Mouse (Mus musculus) urinary bladder, adult 2 months (tissue): Measurements from ENCODE around the gene Agr2. TPM values are rescaled to one million over a fixed set of nuclear protein-coding genes. Genes with fewer than 3 reads are reported as not detected.

ENCODE experiments used
- DNase-seq: peaks from one replicate; pipeline ENCODE4 v3.0.0; 2022; ENCODE audit warnings: low spot score
- polyA plus RNA-seq: library from polyadenylated mRNA; depleted of rRNA; stranded (reverse); fragments of >200 nt; gene quantifications from 2 replicates; pipeline ENCODE4 v1.2.3, GENCODE M21; 2012; rRNA removed

Agr2 gene
- 5.1 and 6.2 TPM in 2 replicates for polyA plus RNA-seq

DNA sequence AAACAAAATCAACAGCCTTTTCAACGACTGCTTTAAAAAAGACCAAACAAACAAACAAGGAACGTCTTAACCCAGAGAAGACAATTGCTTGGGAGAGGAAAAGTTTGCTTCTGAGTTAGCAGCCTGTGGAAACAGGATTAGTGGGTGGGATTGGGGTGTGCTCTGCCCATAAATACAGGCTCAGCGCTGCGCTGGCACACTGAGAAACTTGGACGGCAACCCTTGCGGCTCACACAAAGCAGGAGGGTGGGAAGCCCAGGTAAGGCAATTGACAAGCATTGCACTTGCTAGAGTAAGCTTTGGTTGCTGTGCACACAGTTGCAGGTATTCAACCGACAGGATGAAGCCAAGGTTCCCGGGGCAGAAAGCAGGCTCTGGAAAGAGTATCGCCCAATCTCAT is at the start of gene Agr2:
Gene Agr2, plus strand, starts transcription at position 197 of the 400 bp plus-strand sequence.
- DNase-seq, result no peak

DNA sequence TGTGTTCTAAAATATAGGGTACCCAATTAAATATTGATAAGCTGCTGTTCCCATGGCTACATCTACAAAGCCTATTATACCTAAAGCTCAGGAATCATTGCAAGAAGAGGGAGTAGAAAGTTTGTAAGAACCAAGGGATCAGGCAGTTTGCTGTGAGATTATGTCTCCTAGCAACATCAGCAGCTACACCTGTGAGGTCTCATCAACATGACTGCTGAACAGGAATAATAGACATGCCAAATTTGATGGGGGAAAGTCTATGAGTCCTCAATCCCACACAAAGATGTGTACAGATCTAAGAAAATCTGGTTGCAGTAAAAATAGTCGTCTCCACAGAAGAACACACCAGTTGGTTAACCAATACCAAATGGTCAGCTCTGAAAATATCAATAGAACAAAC is 41.0 kb upstream of the Agr2 start:
- no peak for DNase-seq

DNA sequence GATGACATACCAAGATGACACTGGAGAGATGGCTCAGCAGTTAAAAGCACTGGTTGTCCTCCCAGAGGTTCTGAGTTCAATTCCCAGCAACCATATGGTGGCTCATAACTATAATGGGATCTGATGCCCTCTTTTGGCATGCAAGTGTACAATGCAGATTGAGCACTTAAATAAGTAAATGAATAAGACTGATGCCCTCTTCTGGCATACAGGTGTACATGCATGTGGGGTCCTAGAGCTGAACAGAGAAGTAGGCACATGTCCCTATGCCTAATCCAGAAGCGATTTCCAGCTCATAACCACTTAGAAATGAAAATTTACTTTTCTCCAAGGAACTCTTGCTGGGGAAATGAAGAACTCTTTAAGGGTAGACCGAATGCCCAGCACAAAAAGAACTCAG is 35.5 kb upstream of the Agr2 start:
- DNase-seq, result no peak

DNA sequence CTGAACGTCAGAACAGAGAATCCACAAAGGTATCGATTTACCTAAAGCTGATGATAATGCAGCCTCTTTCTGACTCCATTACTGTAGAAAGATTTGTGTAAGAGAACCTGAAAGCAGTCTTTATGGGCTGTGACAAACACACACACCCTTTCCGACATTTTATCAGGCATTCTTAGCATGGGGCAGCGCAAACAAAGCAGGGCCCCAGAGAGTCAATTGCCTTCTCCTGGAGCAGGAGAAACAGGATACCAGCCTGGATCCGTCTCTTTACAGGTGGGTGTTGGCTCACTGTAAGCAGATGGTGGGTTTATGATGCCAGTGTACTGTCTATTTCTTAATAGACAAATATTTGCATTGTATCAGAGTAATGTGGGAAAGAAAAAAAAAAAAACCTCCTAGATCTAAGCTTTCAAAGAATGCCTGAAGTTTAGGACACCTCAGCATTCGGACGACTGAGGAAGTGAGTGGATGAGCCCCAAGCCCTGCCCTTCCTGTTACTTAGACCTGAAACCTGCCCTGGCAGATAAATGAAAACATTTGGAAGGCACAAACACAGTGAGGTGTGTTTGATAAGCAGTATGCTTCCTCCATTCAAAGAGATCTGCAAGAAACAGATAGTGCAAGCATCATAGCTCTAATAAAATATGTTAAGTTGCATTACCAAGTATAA is 26.5 kb upstream of the Agr2 start:
- no peak for DNase-seq

DNA sequence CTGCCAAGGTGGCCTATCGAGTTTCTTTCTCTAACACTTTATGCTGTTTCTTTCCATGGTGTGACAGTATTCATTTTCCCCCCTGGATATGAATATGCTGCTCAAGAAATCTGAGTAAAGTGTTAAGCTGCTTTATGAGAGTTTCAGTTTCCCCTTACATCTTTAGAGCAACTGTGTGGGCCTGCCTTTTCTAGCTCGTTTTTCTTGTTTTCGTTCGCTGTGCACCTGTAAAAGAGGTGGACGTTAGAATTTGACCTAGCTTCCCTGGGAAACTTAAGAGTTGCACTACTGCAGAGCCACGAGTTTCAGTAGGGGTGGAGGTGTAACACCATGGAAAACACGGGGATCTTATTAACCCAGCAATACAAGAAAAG is 26.0 kb upstream of the Agr2 start:
- DNase-seq, result no peak

DNA sequence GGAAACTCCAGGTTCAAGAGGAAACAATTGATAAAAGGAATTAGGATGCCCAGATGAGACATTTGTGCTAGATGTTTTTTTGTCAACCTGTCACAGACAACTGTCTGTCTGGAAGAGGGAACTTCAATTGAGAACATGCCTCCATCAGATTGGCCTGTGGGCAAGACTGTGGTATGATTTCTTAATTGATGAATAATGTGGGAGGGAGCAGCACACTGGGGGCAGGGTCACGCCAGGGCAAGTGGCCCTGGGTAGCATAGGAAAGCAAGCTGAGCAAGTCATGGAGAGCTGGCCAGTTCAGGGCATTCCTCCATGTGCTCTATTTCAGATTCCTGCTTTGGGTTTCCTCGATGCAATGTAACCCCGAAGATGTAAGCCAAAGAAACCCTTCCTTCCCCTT is 16.8 kb upstream of the Agr2 start:
- DNase-seq, result no peak

DNA sequence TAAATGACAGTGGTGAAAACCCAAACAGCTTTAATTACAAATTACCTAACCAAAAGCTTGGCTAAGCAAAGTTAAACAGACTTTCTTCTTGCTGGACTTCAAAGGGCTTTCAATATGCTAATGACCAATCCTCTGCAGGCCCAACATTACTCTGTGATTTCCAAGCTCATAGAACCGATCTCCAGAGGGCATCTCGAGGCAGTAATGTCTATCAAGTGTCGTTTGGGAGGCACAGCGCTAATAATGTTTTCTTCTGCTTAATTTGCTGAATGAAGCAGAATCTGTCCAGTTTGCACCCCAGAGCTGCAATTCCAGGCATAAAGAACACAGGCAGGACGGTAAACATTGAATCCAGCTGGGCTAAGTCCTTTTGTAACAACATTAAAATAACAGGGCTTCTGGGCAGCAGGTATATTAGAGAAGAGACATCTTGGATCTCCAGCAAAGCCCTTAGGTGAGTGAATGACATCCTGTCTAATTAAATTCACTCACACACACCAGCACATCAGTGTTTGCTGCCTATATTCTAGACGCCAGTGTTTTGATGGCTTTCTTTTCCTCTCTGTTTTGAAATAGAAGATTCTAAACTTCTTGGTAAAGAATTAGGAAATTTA is 15.0 kb upstream of the Agr2 start:
- no peak for DNase-seq

DNA sequence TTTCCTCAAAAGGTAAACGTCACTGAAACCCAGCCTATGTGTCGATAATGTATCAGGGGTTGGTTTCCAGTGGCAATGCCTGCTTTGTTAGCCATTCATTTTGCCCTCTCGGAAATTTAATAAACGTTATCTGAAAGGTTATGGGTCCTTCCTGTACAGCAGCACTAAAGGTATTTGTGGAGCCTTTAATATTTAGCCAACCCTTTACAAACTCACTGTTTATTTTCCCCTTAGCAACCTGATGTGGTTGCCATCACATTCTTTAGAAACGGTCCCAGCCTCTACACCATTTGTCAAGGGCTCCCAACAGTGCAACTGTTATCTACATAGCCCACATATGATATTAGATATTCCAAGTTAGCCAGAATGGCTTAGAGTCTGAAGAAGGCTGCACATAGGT is 13.1 kb upstream of the Agr2 start:
- no peak for DNase-seq

DNA sequence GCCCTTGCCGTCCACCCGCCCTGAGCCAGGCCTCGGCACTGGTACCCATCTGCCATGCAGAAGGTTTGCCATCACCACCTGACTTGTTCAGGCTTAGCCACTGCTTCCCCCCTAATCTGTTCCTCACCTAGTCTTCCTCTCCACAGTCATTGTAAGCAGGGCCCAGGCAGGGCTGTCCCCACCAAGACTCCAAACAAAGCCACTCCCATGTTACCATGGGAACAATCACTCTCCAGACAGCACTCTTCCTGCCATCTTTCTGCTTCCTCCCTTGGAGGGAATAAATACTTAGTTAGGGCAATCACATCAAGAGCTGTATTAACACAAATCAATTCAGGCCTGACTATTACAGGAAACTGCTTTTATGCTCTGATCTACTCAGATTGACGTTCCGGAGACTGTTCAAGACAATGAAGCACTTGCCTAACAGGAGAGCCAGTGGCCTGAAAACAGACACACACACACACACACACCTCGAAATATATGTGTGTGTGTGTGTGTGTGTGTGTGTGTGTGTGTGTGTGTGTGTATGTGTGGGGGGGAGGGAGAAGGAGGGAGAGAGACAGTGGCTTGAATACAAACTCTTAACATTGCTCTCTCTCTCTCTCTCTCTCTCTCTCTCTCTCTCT is 10.9 kb upstream of the Agr2 start:
- DNase-seq, result no peak

DNA sequence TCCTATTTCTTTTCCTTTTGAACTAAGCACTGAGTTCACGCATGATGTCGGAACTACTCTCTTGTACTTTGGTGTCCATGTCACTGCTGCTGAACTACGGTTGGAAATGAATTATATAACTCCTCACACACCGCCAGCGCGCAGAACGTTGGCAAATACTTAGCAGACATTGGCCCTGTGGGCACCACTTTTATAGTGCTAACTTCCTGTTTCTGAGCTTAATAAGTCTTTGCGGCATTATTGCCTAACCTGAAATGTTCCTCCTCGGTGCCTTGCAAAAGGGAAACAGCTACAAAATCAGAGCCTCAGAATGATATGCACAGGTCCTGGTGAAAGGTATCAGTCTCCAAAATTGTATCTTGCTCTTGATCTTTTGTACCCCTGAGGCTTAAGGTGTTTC is 9.2 kb upstream of the Agr2 start:
- DNase-seq, result no peak

DNA sequence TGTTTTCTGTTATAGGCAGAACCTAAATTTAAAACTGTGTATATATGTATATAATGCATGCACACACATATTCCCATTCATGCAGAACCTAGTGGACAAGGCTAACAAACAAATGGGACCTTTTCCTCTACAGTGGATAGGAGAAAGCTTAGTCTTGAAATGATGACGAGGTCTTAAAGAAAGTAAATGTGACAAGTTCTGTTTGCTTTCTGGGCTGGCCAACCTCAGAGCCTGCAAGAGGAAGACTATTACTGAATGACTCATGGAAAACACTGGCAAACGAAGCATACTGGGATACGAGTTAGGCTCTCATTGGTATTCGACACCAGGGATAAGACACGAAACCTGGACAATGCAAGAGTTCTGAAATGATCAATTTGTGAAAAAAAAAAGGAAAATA is 8.0 kb upstream of the Agr2 start:
- DNase-seq, result no peak

DNA sequence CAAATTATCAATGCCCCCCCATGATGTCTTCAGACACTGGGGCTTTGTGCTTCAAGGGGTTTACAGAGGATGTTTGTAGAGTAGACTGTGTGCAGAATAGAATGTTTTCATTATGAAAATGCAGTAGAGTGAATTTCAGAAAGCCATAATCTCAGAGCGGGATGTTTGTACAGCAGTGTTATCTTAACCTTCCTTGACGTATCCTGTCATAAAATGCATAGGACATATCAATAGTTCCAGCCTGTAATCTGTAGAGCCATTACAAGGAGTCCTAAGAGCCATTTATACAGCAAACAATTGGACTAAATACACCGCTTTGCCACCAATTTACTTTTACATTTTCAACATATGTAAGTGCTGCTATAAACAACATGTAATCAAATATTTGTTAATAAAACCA is 876 bp downstream of the Agr2 start:
- DNase-seq, result no peak

DNA sequence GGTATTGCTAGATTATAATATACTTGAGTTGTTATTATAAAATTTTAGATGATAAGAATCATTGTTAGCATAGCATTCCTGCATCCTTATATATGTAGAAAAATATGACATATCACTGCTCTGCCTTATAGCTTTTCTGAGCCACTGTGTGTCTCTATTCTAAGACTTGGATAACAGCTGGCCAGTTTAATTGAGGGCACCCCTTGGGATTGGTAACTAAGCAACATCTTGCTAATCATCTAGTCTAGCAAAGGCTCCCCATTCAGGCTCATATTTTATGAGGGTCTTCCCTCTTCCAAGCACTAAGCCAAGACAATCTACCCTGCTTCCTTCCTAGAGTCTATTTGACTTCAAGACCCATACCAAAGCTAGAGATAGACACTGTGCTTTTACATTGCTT is 1.4 kb downstream of the Agr2 start:
- DNase-seq, result no peak

DNA sequence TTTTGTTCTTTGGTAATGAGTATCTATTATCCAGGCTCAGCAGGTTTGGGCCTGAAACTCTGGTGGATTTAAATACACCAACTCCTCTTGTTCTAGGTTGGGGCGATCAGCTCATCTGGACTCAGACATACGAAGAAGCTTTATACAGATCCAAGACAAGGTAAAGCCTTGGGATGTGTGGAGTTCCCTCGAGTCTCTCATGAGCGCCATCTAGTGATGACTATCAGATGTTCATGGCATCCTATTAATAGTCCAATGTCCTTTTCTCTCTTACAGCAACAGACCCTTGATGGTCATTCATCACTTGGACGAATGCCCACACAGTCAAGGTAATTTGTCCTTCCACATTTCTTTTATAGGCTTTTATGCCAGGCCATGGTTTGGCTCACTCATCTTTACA is 3.1 kb downstream of the Agr2 start:
- DNase-seq, result no peak

DNA sequence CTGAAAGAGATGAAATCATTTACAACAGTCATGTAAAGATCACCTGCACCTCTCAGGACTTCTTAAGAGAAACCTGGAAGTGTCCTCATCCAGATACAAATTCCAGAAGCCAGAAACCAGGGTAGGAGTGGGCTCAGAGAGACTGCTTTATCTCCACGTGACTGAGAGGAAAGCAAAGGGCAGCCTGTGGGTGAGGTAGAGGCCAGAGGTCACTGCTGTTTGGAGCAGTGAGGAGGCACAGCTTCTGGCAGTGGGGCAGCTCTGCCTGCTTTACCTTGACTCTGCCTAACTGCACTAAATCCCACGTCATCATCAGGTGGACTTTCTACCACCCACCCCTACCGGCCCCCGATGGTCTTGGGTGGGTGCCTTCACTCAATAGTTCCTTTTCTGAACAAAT is 12.0 kb downstream of the Agr2 start:
- DNase-seq, result no peak

DNA sequence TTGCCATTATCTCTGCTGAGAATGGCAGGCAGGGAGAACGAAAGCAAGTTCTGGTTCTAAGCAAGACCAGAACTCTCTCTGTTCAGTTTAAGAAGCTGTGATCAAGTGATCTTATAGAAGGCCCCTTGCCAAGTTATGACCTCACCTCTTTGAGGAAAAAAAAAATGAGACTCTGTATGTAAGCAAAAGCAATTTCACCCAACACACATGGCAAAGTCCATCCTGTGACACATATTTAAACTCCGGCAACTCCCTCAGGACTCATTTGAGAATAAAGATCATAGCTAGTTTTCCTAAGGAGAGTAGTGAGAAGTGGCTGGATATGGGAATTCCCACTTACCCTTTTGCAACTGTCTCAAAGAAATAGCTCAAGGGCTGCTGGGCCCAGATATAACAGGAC is 14.9 kb downstream of the Agr2 start:
- no peak for DNase-seq

DNA sequence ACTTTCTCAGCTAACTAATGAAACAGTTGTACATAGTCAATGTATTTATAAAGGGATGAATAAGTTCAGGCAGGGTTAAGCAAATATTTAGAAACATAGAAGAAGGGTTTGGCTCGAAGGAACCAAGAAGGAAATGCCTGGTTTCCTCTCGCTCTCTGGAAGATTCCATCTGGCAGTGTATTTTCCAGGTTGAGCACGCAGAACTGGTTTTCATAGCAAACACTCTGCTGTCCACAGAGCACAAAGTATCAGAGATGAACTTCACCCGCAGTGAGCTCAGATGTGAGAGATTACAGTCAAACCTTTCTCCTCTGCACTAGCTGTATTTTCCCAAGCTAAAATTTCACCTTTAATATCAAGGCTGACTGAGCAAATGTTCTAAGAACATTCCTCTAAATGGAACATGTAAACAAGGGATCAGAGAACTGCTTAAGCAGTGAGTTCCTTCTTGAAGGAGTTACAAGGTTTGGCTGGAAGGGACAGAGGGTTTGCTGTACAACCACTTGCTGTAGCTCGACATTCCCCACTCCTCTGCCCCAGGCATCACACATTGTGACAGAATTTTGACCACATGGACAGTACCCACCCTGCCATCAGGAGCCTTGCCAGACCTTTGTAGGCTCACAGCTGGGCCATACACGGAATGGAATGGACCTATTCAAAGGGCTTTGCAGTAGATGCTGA is 15.8 kb downstream of the Agr2 start:
- no peak for DNase-seq

DNA sequence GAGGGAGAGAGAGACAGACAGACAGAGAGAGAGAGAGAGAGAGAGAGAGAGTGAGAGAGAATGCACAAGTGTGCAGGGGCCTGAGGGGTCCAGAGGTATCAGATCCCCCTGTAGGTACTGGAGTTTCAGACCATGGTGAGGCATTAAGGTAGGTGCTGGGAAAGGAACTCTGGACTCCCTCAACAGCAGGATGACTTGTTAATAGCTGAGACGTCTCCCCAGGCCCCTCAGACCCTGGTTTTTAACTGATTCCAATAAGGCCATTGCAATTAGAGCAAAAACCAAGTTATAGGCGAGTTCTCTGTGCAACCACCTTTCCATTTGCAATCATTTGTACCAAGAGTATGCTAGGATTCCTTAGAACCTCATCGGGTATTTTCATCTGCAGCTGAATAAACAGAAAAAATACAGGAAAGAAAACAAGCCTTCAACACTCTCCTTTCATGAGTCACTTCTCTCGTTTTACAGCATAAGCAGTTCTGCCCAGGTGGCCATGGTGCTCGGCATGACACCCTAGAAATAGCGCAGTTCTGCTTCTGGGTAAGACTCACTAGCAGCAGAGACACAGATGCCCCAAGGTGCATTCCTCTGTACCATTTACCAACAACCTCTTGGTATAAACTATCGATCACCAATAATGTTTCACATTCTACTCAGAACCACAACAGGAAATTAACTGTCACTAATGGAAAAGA is 20.7 kb downstream of the Agr2 start:
- no peak for DNase-seq

DNA sequence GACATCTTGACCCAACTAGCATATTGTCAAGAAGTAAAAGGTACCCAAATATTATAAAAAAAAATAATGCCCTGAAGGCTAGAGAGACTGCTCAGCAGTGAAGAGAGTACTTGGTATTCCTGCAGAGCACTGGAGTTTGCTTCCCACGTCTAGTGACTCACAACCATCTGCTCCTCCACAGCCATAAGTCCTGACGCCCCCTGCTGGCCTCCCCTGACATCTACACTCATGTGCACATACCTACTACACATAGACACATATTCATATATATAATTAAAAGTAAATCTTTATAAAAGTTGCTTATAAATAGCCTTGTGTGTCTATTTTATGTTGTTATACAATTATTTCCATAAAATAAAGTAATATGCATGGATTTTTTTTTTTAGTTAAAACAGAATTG is 25.1 kb downstream of the Agr2 start:
- DNase-seq, result no peak

DNA sequence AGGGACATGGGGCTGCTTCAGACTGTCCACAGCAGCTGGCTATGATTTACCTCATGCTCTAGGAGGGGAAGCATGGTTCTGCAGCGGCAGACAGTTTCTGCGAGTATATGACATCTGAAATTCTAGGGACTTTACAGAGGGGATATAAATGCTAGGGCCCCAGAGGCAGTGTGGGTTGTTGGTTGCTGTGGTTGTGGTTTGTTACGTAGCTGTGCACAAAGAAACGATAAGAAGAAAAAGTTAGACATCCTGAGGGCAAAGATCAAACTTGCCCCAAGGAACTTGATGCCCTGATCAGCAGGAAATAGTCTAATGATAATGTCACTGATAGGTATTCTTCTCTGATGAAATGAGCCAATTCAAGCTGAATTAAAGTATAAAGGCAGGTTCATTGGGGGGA is 26.9 kb downstream of the Agr2 start:
- DNase-seq, result no peak

DNA sequence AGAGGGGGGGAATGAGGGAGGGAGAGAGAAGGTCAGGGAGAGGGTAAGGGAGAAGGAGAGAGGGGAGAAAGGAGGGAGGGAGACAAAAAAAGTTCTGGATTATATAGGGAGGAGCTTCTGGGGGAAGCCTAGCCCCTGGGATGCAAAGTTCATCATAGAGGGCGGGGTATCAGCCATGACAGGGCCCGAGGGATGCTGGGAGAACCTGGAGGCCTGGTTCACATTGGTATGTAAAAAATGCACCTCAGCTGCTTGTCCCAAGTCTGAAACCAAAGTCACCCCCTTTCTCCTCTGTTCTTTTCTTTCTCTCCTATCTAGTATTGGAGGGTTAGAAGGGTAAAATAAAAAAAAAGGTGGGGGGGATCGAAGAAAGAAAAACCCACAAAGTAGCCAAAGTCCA is 27.4 kb downstream of the Agr2 start:
- no peak for DNase-seq

DNA sequence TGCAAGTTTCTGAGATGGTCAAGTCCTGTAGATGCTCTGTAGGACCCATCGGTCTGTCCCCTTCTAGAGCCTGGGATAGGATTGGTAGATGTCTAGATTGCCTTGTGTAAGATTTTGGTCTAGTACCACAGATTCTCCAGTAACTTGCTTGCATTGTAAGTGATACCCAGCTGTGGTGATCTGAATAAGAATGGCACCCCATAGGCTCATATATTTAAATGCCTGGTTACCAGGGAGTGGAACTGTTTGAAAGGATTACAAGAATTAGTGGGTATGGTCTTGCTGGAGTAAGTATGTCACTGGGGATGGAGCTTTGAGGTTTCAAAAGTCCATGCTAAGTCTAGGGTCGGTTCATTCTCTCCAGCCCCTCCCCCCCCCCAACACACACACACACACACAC is 28.0 kb downstream of the Agr2 start:
- DNase-seq, result no peak

DNA sequence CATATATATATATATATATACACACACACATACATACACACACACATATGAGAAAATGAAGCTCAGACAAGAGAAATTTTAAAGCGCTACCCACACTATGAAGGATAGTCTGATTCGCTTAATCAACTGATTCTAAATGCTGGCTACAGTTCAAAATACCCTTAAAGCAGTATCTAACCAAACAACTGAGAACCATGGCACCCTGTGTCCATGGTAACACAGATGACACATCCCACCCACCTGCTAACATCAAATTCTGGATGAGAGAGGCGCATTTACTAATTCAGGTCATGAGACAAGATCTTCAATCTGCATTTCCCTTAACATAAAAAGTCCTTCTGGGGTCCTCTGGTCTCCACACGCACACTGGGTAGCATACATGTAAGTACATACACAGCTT is 33.4 kb downstream of the Agr2 start:
- no peak for DNase-seq
